Mouse (Mus musculus) kidney, postnatal 14 days (tissue): ENCODE results near the gene Asap2.

Experiments
- DNase-seq: peaks from one replicate; pipeline ENCODE4 v3.0.0; 2022; ENCODE audit warnings: mixed read lengths

Asap2 gene

DNA sequence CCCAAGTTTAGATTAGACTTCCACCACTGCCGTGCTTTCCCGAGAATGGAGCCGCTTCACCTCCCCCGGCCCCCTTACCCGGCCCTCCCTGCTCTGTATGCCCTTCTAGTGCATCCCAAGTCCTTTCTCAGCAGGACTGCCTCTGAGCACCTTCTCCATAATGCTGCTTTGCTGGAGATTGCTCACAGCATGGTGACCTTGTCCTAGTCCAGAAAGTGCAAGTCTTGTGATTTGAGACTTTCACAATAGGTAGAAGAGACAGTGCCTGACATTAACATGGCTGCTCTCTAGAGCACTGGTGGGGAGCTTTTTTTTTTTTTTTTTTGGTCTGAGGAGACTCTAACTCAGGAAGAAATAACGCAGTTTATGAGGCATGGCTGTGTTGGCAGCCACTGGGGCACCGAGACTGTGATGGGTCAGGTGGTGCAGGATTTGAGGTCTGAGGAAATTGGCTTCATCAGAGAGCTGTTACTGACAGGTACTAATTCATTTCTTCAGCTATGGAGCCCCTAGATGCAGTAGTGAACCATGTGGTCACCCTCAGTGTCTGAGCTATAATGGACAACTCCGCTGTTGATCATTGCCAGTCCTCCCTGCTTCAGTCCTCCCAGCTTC lies 224.4 kb downstream of the Asap2 start:
- no peak for DNase-seq

DNA sequence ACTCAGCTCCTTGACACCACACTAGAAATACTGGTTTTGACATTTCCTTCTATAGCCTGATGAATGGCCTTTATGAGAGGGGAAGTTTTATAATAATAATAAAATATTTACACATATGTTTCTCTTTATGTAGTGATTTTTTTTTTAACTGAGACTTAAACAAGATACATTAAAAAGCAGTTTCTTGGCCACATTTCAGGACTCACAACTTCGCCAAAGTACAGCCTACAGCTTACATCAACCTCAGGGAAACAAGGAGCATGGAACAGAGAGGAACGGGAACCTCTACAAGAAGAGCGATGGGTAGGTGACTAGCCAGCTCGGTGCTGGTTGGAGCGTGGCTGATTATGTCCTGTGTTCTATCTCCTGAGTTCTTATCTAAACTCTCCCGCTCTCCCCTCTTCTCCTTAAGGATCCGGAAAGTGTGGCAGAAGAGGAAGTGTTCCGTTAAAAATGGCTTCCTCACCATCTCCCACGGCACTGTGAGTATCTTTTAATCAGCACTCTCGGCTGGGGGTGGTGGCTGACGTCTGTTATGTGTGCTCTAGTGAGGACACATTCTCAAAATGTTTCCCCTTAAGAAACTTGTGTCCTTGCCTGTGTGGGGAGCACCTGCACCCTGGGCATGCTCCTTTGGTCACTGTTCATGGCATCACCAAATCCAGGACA lies 227.7 kb downstream of the Asap2 start:
- no peak for DNase-seq

DNA sequence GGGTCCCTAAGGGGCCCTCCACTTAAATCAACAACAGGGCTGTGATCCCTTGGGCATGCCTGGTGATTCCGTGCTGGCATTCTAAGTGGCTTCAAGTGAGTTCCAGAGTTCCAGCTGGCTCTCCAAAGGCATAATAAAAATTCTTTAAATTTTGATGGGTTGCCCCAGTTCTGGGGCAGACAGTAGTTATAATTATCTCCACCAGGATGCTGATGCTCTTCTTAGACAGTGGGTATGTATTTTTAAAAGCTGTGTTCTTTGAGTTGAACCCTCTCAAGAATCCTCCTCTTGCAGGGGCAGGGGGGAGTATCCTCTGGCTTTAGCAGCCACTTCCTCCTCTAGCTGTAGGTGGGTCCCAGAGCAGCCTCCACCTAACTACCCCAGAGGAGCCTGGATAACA lies 230.3 kb downstream of the Asap2 start:
- no peak for DNase-seq

DNA sequence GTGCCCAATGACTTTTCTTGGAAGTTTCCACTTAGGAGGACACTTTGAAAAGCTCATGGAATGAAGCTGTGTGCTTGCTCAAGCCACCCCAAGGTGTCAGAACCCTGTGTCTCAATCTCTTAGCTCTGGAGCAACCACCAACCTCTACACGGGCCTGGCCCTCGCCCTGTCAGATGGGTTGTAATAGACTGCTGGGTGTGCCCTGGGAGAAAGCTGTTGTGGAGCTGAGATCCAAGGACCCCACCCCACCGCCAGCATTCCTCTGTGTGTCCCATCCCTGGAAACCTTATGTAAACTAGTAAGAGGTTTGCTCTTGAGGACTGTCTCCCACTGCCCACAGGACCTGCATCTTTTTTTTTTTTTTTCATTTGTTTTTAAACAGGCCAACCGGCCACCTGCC lies 233.7 kb downstream of the Asap2 start:
- no peak for DNase-seq

DNA sequence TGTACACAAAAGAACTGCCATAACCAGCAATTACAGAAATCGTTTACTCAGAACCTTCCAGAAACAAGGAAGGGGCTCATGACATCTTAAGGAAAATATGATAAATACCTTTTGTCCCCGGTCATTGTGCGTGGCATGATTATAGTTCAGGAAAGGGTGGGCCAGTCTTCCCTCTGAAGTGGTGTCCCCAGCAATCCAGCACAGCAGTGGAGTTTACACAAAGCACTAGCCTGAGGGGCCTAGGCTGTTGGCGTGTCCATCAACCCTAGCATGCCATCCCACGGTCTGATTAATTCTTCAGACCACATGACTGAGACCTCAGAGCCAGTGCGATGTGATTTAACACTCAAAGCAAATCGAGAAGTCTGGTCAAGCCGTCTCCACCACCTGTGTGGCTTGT lies 235.1 kb downstream of the Asap2 start:
- DNase-seq, result peak; percentile 31

- no peak for DNase-seq
Observed at GRCm38 (mm10) chr12:21226316-21226715, 236.1 kb downstream of the Asap2 start.

DNA sequence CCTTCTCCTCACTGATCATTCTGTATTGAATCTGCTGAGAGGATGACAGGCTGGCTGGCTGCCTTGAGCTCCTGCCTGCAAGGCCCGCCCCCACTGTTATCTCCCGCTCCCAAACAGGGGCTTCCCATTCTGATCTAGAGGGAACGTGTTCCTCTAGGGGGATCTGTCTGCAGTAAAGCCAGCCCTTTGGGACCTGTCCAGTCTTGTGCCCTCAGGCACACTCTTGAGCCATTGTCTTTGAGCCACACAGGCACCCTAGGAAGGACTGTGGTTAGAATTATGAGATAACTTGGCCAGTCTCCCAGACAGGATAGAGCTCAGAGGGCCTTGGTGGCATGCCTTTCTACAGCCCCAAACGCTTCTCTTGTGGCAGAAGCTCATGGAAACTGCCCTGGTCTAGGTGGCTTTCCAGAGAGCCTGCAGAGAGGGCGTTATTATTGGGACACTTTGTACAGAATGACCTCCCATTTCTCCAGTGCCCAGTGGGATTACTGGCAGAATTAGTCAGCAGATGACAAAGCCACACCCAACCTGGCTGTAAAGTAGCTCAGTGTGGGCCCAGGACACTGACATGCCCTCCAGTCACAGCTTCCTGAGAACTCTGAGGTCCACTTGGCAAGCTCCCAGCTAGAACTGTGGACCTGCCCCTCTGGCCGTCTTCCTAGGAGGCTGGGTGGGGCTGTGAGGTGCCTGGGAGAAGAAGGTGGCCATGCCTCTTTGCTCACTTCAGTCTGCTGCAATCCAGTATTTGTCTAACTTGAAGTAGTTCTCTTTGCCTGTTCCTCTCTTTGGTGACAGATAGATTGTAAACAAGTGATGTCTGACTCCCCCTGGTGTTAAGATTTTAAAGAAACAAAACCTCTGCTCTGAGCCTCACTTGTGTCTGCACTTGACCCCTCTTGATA lies 237.1 kb downstream of the Asap2 start:
- DNase-seq, result peak; percentile 89

DNA sequence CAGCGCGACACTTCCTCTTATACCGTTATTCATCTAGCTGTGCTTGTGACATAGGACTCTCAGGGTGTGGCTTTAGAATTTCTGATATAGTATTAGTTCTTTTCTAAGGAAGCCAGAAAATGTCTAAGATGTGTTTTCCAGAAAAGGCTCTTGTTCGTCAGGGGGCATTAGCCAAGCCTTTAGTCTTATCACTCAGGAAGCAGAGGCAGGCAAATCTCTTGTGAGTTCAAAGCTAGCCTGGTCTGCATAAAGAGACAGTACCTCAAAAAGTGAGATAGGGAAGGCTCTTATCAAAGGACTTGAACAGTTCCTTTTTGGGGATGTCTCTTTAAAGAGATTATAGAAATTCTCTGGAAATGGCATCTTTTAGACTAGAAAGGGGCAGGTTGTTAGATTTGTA lies 238.4 kb downstream of the Asap2 start:
- DNase-seq, result no peak

- DNase-seq, result no peak
Observed at GRCm38 (mm10) chr12:21229076-21229918, 239.0 kb downstream of the Asap2 start.

DNA sequence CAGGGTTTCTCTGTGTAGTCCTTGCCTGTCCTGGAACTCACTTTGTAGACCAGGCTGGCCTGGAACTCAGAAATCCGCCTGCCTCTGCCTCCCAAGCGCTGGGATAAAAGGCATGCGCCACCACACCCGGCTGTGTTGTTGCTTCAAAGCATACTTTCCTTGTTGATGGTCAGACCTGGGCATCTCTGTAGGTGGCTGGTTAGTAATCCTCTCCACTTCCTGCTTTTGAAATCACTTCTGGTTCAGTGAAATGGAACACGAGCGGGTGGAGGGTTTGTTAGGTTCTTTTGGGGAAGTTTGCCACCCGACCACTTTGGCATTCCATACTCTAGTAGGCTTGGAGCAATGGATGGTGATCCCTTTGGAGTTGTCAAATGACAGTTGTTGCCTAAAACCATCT lies 243.5 kb downstream of the Asap2 start:
- no peak for DNase-seq

DNA sequence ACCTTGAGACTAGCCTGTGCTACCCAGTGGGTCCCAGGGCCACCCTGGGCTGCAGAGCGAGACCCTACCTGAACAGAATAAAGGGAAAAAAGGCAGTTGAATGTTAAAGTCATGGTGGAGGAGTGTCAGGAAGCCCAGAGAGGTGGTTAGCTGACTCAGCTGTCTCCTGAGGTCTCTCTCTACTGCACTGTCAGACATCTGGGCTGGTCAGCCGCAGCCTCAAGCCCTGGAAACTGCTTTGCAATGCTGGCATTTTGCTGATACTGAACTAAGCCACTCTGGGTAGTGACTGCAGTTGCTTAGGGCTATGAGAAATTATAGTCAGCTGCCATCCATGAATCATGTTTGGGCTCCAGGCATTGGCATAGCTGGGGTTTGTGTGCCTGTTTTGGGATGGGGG lies 244.3 kb downstream of the Asap2 start:
- DNase-seq, result no peak

- no peak for DNase-seq
Observed at GRCm38 (mm10) chr12:21241965-21242364, 251.7 kb downstream of the Asap2 start.

- DNase-seq, result no peak
Observed at GRCm38 (mm10) chr12:21244375-21244960, 254.2 kb downstream of the Asap2 start.

DNA sequence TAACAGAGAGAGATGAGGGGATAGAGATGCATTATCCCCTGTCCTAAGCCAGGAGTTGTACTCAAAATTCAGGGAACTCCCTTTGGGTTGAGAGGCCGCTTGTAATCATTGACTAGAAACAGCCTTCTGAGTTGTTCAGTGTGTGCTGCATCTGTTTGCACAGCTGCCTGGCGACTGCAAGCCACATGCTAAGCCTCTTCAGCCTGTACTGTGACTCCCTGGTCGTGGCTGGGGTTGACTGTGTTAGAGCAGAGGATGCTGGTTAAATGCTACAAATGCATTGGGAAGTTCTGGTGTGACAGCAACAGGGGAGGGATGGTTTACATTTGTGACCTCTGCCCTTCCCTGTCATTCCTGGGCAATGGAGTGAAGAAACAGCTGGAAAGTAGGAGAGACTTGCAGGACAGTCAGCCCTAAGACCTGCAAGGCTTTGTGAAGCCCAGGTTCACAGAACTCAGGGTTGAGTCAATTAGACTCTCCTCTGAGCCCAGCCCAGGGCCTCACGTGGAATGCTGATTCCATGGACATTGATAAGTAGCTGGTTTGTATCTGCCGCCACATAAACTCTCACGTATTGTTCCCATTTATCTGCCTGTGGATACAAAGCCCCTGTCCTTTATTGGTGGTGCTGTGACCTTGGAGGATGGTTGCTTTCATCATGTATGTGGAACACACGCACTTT lies 257.6 kb downstream of the Asap2 start:
- DNase-seq, result no peak

DNA sequence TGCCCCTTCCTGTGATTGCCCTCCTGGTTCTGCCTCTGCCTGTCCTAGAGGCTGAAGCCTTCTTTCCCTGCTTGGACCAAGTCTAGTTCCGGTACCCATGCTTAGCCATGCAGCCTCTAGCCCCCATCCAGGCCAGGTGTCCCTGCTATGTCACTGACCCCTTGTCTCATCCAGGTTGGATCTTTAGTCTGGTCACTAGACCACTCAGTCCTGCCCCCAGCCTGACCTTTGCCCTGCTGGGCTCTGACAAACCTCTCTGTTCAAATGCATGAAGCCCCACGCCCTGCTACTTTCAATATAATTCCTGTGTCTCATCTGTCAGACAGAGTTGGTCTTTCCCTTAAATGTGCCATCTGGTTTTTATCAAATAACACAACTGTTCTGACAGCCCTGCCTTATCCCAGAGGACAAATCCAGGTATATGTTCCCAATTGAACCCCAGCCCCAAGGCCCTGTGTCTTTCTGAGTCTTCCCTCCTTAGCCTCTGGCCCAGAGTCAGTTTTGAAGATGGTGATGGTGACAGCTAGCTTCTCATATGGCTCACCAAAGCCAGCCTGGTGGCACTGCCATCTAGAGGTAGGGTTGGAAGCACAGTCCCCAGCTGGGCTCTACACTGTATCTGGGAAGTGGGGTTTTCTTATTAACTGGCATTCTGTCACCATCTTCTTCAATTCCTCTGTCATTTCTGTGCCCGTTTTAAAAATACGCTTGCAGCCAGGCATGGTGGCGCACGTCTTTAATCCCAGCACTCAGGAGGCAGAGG lies 270.4 kb downstream of the Asap2 start:
- no peak for DNase-seq

DNA sequence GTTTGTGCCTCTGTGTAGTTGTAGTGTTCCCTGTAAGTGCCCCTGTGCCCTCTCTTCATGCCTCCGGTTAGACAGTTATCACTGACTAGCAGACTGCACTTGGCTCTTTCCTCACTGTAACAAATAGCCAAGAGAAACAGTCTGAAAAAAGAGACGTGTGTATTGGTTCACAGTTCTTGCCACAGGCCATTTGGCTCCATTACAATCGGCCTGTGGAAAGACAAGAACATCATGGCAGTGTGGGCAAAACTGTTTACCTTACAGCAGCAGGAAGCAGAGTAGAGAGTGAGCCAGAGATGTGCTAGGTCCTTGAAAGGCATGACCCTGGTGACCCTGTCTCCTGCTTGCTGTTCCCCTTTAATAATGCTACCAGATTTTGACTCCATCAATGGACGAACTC lies 271.3 kb downstream of the Asap2 start:
- no peak for DNase-seq

GRCm38 (mm10) chr12:21263256-21263655 lies 273.0 kb downstream of the Asap2 start:
- no peak for DNase-seq

DNA sequence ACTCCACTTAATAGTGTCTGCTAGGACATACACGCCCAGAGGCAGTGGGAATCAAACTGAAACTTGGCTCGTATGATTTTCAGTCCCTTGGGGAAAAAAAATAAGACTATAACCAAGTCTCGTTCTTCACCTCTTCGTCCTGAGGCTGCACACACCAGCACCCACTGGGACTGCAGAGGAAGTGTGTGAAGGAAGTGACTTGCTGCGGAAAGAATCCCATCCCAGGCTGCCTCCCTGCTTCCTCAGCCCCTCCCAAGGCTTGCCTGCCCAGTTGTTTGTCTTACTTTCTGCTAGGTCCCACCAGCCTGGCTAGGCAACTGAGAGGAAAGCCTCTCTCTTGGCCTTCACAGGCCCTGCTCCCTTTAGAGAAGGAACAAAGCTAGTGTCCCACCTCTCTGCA lies 274.0 kb downstream of the Asap2 start:
- DNase-seq, result peak; percentile 70

GRCm38 (mm10) chr12:21264970-21265369 lies 274.7 kb downstream of the Asap2 start:
- DNase-seq, result no peak

DNA sequence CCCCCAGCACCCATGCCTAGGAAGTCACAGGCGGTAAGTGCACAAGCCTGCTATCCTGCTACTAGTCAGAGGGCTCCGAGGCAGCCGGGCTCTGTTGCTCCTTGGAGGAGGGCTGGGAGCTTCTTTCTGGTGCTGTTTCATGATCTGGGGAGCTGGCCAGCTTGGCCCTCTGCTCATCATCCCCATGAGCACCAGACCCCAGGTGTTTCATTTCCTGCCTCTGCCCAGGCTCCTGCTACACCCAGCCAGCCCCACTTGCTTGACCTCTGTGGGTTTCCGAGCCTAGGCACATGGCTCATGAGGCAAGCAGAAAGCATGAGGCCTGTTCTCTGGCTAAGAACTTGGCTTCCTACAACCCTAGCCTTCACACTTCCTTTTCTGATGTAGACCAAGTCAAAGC lies 275.2 kb downstream of the Asap2 start:
- no peak for DNase-seq
